Mouse (Mus musculus) adrenal gland, postnatal 14 days (tissue): Measurements from ENCODE around the gene Zfp119b. TPM values are rescaled to one million over a fixed set of nuclear protein-coding genes. Genes with fewer than 3 reads are reported as not detected.

Experiments
- total RNA-seq: library from RNA; stranded (reverse); gene quantifications from 2 replicates; pipeline ENCODE4 v1.2.3, GENCODE M21; 2021

The Zfp119b gene
- total RNA-seq, 1 experiment from 2014 or later, result 4.4 TPM

Other genes with a start within 250 kb of the Zfp119b start
- 7.0 and 10.2 TPM in 2 replicates for gene Pot1b, start 236.9 kb downstream of the Zfp119b start, total RNA-seq
- 0.82 and 1.0 TPM in 2 replicates for gene Adgre4, start 199.5 kb downstream of the Zfp119b start, total RNA-seq
- 7.0 and 8.0 TPM in 2 replicates for gene Zfp119a, start 70.6 kb downstream of the Zfp119b start, total RNA-seq
- gene Zfp959, start 57.4 kb downstream of the Zfp119b start, total RNA-seq, result 4.8 and 7.5 TPM in 2 replicates
- gene Ebi3, start 3.1 kb upstream of the Zfp119b start, total RNA-seq, result 1.2 and 1.6 TPM in 2 replicates
- gene Yju2, start 9.6 kb upstream of the Zfp119b start, total RNA-seq, result 18.2 and 24.8 TPM in 2 replicates
- 1.2 and 3.7 TPM in 2 replicates for gene Shd, start 21.0 kb upstream of the Zfp119b start, total RNA-seq
- gene Fsd1, start 37.0 kb upstream of the Zfp119b start, total RNA-seq, result 1.6 and 2.9 TPM in 2 replicates
- gene Stap2, start 56.1 kb upstream of the Zfp119b start, total RNA-seq, result 14.5 and 14.6 TPM in 2 replicates
- 86.1 and 91.1 TPM in 2 replicates for gene Mpnd, start 56.2 kb upstream of the Zfp119b start, total RNA-seq
- 46.2 and 53.7 TPM in 2 replicates for gene Sh3gl1, start 87.1 kb upstream of the Zfp119b start, total RNA-seq
- gene Chaf1a, start 90.9 kb upstream of the Zfp119b start, total RNA-seq, result 8.3 and 10.2 TPM in 2 replicates
- 65.6 and 79.5 TPM in 2 replicates for gene Ubxn6, start 125.5 kb upstream of the Zfp119b start, total RNA-seq
- gene Hdgfl2, start 130.1 kb upstream of the Zfp119b start, total RNA-seq, result 52.5 and 60.1 TPM in 2 replicates
- 76.6 and 87.5 TPM in 2 replicates for gene Plin4, start 160.3 kb upstream of the Zfp119b start, total RNA-seq
- gene Plin5, start 168.1 kb upstream of the Zfp119b start, total RNA-seq, result 91.4 and 109 TPM in 2 replicates
- gene Lrg1, start 172.5 kb upstream of the Zfp119b start, total RNA-seq, result 58.3 and 63.2 TPM in 2 replicates
- gene Sema6b, start 190.8 kb upstream of the Zfp119b start, total RNA-seq, result 11.9 and 15.2 TPM in 2 replicates
- gene Tnfaip8l1, start 213.0 kb upstream of the Zfp119b start, total RNA-seq, result 8.2 and 8.6 TPM in 2 replicates
- gene Mydgf, start 234.4 kb upstream of the Zfp119b start, total RNA-seq, result 61.6 and 63.5 TPM in 2 replicates